Mouse (Mus musculus) bone marrow macrophage, adult 2 months (primary cell): Measurements from ENCODE around the gene Gm12216.

Experiments
- CTCF ChIP-seq: IDR thresholded peaks from 2 replicates; pipeline ENCODE4 v1.5.1; 2012; ENCODE audit warnings: low read depth, mild to moderate bottlenecking, low read length, moderate library complexity
- POLR2A ChIP-seq: IDR thresholded peaks from 2 replicates; pipeline ENCODE4 v1.6.1; 2012; ENCODE audit warnings: mild to moderate bottlenecking, low read depth, low read length, borderline replicate concordance

- no peak for TF ChIP-seq POLR2A
- TF ChIP-seq CTCF = no peak
Measured at GRCm38 (mm10) chr11:53780262-53780661, 78.8 kb downstream of the Gm12216 start.
